Mouse (Mus musculus) forebrain, embryonic 10.5 days (tissue): ENCODE results near the gene Bean1. TPM values are rescaled to one million over a fixed set of nuclear protein-coding genes. Genes with fewer than 3 reads are reported as not detected.

Source experiments
- DNase-seq: peaks from one replicate; pipeline ENCODE4 v3.0.0-alpha.2; 2017; ENCODE audit warnings: low spot score; ENCODE audit errors: extremely low spot score
- H3K27ac ChIP-seq: fragments of 300-500 bp; sonication (generic); 2 replicates; pipeline ENCODE4 v1.5.1; 2016; ENCODE audit warnings: mild to moderate bottlenecking
- H3K27me3 ChIP-seq: fragments of 300-500 bp; sonication (generic); 2 replicates; pipeline ENCODE4 v1.6.1; 2016; ENCODE audit warnings: mild to moderate bottlenecking; ENCODE audit not compliant: poor library complexity, severe bottlenecking
- H3K36me3 ChIP-seq: fragments of 300-500 bp; sonication (generic); replicated peaks from 2 replicates; pipeline ENCODE4 v1.6.1; 2016; ENCODE audit warnings: mild to moderate bottlenecking, moderate library complexity
- H3K4me1 ChIP-seq: fragments of 300-500 bp; sonication (generic); 2 replicates; pipeline ENCODE4 v1.6.1; 2016
- H3K4me3 ChIP-seq: fragments of 300-500 bp; sonication (generic); 2 replicates; pipeline ENCODE4 v1.5.1; 2016; ENCODE audit warnings: mild to moderate bottlenecking, moderate library complexity
- H3K9me3 ChIP-seq: fragments of 300-500 bp; sonication (generic); 2 replicates; pipeline ENCODE4 v1.6.1; 2016; ENCODE audit warnings: mild to moderate bottlenecking, moderate library complexity
- WGBS: fragments of 180-500 bp; shearing (Covaris S2); methylation state at CpG from one replicate; pipeline ENCODE4 v1.1.7; 2016; 5-methylcytosine and 5-hydroxymethylcytosine counted together
- polyA plus RNA-seq: library from polyadenylated mRNA; unstranded; fragments of >200 nt; fragmentation: Nextera tagmentation; extraction: Ambion mirVana; gene quantifications from 2 replicates; pipeline ENCODE4 v1.2.1, GENCODE M21; 2016

Bean1 gene
- polyA plus RNA-seq, 1 experiment from 2014 or later, result 0.09 TPM

DNA sequence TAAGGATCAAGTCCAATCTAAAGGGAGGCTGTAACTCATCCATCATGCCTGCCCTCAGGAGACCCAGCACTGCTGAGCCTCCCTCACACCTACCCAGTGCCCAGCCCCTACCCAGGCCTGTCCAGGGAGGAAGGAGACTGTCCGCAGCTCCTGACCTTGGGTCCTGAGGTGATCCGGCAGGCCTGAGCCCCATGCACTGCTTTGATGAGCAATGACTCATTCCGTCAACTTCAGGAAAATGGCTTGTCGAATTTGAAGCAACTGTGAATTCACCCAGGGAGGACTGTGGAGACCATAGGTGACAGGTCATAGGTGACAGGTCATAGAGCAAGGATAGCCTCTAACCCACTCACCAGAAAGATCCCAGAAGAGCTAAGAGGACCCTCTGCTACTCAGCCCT is 26.9 kb upstream of the Bean1 start:
- Histone ChIP-seq H3K4me1 (no peaks in the 10 kb centered on the region), H3K36me3 (no peaks in the 10 kb centered on the region), H3K27ac (no peak overlapping the region), H3K4me3 (no peak overlapping the region), H3K27me3 (no peaks in the 10 kb centered on the region), H3K9me3 (no peaks in the 10 kb centered on the region)
- WGBS, result 85% methylated on average over 4 of the region's 4 CpGs
- no peak for DNase-seq

GRCm38 (mm10) chr8:104144434-104145216 is 25.6 kb upstream of the Bean1 start:
- 85% methylated on average over 13 of the region's 13 CpGs for WGBS

GRCm38 (mm10) chr8:104145981-104146689 is 24.1 kb upstream of the Bean1 start:
- peak; percentile 82 for DNase-seq
- no peaks in the 10 kb centered on the region for H3K36me3 ChIP-seq
- no peak overlapping the region for H3K27ac ChIP-seq
- 33% methylated on average over 15 of the region's 15 CpGs for WGBS
- no peaks in the 10 kb centered on the region for H3K4me1 ChIP-seq
- H3K9me3 ChIP-seq, result no peaks in the 10 kb centered on the region
- H3K4me3 ChIP-seq, result no peak overlapping the region
- H3K27me3 ChIP-seq, result no peaks in the 10 kb centered on the region

More at GRCm38 (mm10) chr8:104144434-104145216, 25.6 kb upstream of the Bean1 start:
- Histone ChIP-seq H3K27me3 (no peaks in the 10 kb centered on the region), H3K4me1 (no peaks in the 10 kb centered on the region), H3K9me3 (no peaks in the 10 kb centered on the region), H3K36me3 (no peaks in the 10 kb centered on the region), H3K4me3 (no peak overlapping the region), H3K27ac (no peak overlapping the region)
- DNase-seq, result no peak

GRCm38 (mm10) chr8:104146717-104147494 is 23.3 kb upstream of the Bean1 start:
- no peaks in the 10 kb centered on the region for H3K27me3 ChIP-seq
- no peak overlapping the region for H3K4me3 ChIP-seq
- 91% methylated on average over 15 of the region's 15 CpGs for WGBS
- H3K4me1 ChIP-seq, result no peaks in the 10 kb centered on the region
- H3K27ac ChIP-seq, result no peak overlapping the region
- no peaks in the 10 kb centered on the region for H3K36me3 ChIP-seq
- no peak for DNase-seq
- H3K9me3 ChIP-seq, result no peaks in the 10 kb centered on the region

DNA sequence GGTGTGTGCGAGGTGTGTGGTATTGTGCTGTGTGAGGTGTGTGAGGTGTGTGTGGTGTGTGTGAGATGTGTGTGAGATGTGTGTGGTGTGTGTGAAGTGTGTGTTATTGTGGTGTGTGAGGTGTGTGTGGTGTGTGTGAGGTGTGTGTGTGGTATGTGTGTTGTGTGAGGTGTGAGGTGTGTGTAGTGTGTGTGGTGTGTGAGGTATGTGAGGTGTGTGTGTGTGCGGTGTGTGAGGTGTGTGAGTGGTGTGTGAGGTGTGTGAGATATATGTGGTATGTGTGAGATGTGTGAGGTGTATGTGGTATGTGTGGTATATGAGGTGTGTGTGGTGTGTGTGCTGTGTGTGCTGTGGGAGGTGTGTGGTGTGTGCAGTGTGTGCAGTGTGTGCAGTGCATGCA is 22.3 kb upstream of the Bean1 start:
- H3K27ac ChIP-seq, result no peak overlapping the region
- H3K4me3 ChIP-seq, result no peak overlapping the region
- DNase-seq, result no peak
- WGBS, result 91% methylated on average over 2 of the region's 2 CpGs
- H3K36me3 ChIP-seq, result no peaks in the 10 kb centered on the region
- H3K9me3 ChIP-seq, result no peaks in the 10 kb centered on the region
- no peaks in the 10 kb centered on the region for H3K4me1 ChIP-seq
- no peaks in the 10 kb centered on the region for H3K27me3 ChIP-seq

DNA sequence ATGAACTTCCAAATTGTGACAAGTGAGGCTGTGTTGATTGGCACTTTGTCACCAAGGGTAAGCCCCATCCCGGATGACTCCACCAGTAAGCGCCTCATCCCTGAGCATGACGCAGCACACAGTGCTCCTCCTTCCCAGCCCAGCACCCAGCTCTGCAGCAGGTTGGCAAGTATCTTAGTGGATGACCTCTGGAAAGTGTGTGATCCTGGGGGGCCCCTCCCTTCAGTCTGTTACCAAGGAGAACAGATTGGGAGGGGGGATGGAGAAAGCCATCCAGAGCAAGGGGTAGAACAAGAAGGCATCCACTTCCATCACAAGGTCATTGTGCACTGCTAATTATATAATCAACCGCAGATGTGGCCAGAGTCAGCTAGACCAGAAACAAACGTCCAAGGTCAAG is 9.5 kb upstream of the Bean1 start:
- WGBS, result 78% methylated on average over 5 of the region's 5 CpGs
- Histone ChIP-seq H3K36me3 (no peaks in the 10 kb centered on the region), H3K27me3 (no peaks in the 10 kb centered on the region), H3K9me3 (no peaks in the 10 kb centered on the region), H3K27ac (no peak overlapping the region), H3K4me3 (no peak overlapping the region), H3K4me1 (peaks cover 2% of the 10 kb centered on the region; the same call in 1 of the 2 replicates)
- DNase-seq, result no peak

- DNase-seq, result no peak
- peaks cover 23% of the 10 kb centered on the region for H3K4me1 ChIP-seq
- H3K36me3 ChIP-seq, result no peaks in the 10 kb centered on the region
- no peak overlapping the region for H3K27ac ChIP-seq
- H3K9me3 ChIP-seq, result no peaks in the 10 kb centered on the region
- peaks cover 60% of the 10 kb centered on the region for H3K27me3 ChIP-seq
- H3K4me3 ChIP-seq, result no peak overlapping the region
- whole genome bisulfite sequencing, result 75% methylated on average over 3 of the region's 3 CpGs
Measured at GRCm38 (mm10) chr8:104169461-104169860, 781 bp upstream of the Bean1 start.

GRCm38 (mm10) chr8:104171050-104171620 is 893 bp downstream of the Bean1 start:
- Histone ChIP-seq H3K4me1 (peaks cover 23% of the 10 kb centered on the region), H3K36me3 (no peaks in the 10 kb centered on the region), H3K9me3 (no peaks in the 10 kb centered on the region), H3K4me3 (peak overlapping the region; percentile 77), H3K27me3 (peaks cover 60% of the 10 kb centered on the region), H3K27ac (peak overlapping the region; percentile 76)
- WGBS, result 4% methylated on average over 32 of the region's 32 CpGs
- DNase-seq, result no peak

DNA sequence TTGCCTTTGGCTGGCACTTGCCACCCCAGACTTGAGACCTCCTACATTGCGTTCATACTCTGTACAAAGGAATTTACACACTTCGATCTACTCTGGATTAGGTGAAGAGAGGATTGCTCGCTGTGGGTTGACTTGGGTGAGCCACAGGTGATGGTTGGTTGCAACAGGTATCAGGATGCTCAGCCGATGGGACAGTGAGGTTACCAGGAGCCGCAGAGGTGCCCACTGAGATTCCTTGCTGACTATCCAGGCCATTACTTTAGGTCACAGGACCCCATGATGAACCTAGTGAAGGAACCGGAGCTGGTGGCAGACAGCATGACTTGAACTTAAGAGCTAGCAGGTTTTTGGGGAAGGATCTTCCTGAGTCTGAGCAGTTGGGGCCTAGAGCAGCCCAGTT is 2.2 kb downstream of the Bean1 start:
- no peaks in the 10 kb centered on the region for H3K9me3 ChIP-seq
- H3K27me3 ChIP-seq, result peaks cover 58% of the 10 kb centered on the region
- H3K4me1 ChIP-seq, result peaks cover 23% of the 10 kb centered on the region
- WGBS, result 93% methylated on average over 6 of the region's 6 CpGs
- H3K36me3 ChIP-seq, result no peaks in the 10 kb centered on the region
- H3K27ac ChIP-seq, result no peak overlapping the region
- no peak overlapping the region for H3K4me3 ChIP-seq
- no peak for DNase-seq

DNA sequence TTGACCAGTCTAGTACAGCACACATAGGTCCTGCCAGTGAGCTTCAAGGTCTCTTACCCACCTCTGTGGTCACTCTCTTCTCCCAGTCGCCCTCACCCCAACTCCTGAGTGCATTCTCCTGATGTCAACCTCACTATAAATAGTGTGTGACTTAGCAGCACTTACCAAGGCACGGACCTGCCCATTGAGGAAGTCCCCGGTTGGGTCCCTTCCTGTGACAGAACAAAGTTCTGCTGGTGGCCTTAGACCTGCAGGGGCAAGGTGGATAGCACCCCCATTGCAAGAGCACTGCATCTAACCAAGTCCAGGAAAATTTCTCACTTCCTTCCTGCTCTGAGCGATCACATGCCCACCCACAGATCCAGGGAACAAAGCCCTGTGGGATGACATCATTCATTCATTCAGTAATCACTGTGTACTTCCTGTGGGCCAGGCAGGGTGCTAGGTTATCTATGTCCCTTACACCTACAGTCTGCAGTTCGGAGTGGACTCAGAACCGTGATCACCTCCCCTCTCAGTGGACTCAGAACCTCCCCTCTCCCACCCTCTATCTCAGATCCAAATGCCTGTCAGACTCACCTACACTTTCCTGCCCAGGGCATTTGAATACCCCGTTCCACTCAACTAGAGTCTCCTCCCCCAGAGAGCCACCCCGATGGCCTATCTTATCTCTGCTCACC is 5.7 kb downstream of the Bean1 start:
- no peak overlapping the region for H3K4me3 ChIP-seq
- H3K36me3 ChIP-seq, result no peaks in the 10 kb centered on the region
- 79% methylated on average over 8 of the region's 8 CpGs for WGBS
- no peaks in the 10 kb centered on the region for H3K9me3 ChIP-seq
- H3K27me3 ChIP-seq, result peaks cover 31% of the 10 kb centered on the region
- H3K27ac ChIP-seq, result no peak overlapping the region
- no peak for DNase-seq
- H3K4me1 ChIP-seq, result peaks cover 16% of the 10 kb centered on the region

GRCm38 (mm10) chr8:104177054-104177453 is 6.8 kb downstream of the Bean1 start:
- WGBS, result 82% methylated on average over 4 of the region's 4 CpGs
- H3K27ac ChIP-seq, result no peak overlapping the region
- H3K4me1 ChIP-seq, result peaks cover 10% of the 10 kb centered on the region; the same call in 1 of the 2 replicates

DNA sequence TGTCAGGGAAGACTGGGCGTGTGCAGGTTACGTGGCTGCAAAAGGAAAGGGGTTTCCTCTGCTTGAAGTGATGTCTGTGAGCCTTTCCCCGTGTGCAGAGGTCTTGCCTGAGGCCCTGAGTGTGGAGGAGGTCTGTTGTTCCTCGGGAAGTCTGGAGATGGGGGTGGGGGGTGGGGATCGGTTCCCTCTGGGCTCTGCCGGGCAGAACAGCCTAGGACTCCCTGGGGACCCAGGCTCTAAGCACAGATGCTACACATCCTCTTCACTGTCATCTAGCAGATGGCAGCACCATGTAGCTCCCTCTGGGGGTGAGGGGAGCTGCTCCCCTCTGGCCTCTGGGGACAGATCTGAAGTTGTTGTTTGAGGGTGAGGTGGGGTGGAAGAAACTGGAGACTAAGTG is 14.7 kb downstream of the Bean1 start:
- peaks cover 11% of the 10 kb centered on the region; the same call in 1 of the 2 replicates for H3K4me1 ChIP-seq
- H3K27ac ChIP-seq, result no peak overlapping the region
- DNase-seq, result no peak
- H3K4me3 ChIP-seq, result no peak overlapping the region
- H3K36me3 ChIP-seq, result no peaks in the 10 kb centered on the region
- 27% methylated on average over 6 of the region's 6 CpGs for WGBS
- no peaks in the 10 kb centered on the region for H3K27me3 ChIP-seq
- H3K9me3 ChIP-seq, result no peaks in the 10 kb centered on the region

More at GRCm38 (mm10) chr8:104177054-104177453, 6.8 kb downstream of the Bean1 start:
- Histone ChIP-seq H3K4me3 (no peak overlapping the region), H3K27me3 (peaks cover 20% of the 10 kb centered on the region), H3K9me3 (no peaks in the 10 kb centered on the region), H3K36me3 (no peaks in the 10 kb centered on the region)
- no peak for DNase-seq
